Mouse (Mus musculus) lung, postnatal 25 days (tissue): ENCODE measurements around the gene Ptprd.
A peak's percentile ranks its signal among the peaks of the same experiment; 100 is the strongest.
"Not testable (repeated sequence)": the region's sequence is repeated elsewhere in the genome, so short reads cannot be mapped to it uniquely, and the experiment has no call there.

Source experiments
- DNase-seq: peaks from one replicate; pipeline ENCODE4 v3.0.0; 2022; ENCODE audit warnings: low spot score

Gene Ptprd

DNA sequence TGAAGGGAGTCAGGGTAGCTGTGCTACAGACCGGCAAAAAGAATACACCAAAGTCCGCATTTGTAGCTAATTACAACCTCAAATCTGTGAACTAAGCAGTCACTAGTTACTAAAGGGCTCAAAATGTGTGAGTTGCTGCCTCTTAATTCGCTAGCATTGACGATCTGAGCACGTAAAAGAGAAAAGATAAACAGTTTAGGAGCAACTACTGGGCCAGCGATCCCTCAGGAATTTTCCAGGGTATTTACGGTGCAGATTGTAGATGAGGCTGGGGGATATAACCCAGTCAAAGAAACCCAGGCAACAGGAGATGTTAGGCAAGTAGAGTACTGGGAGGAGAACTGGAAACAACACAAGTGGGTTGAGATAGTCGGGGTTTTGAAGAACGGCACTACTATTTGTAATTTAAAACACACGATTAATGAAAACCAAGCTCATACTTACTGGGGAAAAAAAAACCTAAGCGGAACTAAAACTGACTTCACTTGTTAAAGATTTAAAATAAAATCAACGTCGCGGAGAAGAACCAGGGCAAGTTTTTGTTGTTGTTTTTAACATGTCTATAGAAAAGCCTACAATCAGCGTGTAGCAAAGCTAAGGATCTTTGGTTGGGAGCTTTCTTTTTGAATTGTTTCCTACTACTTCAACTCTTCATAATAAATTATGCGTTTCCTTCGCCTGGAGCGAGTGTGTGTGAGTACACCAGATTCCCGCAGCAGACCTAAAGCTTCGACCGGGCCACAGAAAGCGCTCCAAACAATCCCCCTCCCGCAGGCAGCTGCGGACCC lies 1762.9 kb downstream of the Ptprd start:
- DNase-seq: no peak

DNA sequence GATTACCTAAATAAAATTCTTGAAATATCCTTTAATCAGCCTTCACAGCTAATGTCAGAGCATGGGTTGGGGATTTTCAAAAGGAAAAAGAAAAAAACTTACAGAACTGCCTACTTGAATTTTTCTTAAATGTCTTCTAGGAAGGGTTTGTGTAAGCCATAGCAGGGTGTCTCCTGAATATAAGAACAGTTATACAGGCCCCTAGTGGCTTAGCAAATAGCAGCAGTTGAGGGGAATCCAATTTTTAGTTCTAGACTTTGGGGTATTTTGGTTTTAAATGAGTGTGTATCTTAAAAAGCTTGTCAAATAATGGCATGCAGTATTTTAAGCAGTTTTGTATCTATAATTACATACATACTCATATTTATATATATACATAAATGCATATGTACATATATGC lies 1764.4 kb downstream of the Ptprd start:
- peak; percentile 19 for DNase-seq

DNA sequence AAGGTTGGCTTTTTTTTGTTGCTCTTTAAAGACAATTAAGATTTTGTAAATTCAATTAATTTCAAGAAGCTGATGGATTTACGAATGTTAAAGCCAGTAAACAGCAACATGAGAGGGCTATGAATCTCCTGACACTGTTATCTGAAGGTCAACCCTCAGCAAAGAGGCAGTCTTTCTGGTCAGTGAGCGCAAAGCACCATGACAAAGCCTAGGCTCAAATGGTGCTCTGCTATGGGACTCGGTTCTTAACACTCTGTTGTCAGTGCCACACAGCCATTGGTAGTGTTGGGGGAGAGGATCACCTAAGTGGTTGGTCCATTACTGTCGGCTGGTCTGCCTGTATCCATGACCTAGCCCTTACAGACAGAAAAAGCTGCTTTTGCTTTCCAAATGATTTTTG lies 1767.0 kb downstream of the Ptprd start:
- DNase-seq: no peak

GRCm38 (mm10) chr4:76443553-76443952 lies 1768.2 kb downstream of the Ptprd start:
- no peak for DNase-seq

DNA sequence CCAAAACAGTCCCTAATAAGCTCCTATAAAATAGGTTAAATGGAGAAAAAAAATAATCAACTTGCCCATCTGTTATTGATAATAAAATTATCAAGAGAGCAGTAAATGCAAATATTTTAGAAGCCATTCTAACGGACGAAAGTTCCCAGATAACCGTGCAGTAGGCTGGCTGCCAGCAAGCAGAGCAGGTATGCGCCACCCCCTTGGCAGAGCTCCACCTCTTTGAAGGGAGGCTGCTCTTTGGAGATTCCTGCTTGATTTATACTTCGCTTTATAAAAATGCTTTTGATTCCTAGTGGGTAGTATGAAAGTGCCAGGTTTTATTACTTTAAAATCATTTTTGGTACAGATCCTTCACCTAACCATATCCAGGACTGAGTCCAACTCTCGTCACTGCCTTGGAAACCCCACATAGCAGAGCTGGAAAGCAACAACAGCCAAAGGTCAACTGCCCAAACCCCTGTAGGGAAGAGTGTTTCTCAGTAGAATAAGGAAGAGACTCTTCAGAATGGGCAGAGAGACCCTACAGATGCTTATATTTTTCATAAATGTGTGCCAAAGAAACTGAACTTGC lies 1770.9 kb downstream of the Ptprd start:
- DNase-seq: no peak

DNA sequence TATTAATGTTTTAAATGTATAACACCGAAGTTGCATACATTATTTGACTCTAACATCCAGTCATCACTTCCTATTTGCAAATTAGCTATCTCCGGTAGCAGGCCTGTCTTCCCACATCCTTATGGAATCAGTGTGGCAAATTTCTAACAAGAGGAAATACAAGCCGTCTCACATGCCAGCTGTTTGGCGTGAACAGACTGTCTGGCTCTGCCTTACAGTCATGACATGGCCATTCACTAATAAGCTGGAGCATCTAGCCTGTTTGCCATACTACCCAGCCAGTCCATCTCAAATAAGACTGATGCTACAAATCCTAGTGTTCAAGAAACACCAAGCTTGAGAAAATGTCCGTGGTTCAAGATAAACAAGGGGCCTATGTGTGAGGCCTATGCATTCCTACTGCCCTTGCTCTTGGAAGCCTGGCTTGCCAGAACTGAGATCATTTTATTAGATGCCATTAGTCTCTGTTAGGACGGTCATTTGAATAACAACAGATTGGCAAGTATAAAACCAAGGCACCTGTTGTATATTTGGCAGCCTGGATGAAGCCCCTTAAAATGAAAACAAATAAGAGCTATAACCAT lies 1773.2 kb downstream of the Ptprd start:
- DNase-seq: no peak

DNA sequence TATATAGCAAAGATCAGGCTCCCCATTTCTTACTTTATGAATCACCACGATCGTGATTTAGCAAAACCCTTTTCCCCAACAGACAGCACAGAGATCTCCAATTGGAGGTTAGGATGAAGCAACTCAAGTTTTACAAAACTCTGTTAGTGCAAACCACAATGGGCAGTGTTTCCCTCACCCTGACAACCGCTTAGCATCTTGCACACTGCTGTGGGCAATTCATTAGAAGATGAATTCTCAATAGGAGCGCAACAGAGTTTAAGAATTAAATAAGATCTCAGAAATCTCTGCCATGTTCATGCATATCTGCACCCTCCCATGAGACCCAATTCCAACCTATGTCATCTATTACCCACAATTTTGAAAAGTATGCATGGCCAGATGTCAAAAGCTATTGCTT lies 1773.7 kb downstream of the Ptprd start:
- DNase-seq: no peak

- DNase-seq: no peak
Measured at GRCm38 (mm10) chr4:76435920-76436319, 1775.8 kb downstream of the Ptprd start.

- DNase-seq: no peak
Measured at GRCm38 (mm10) chr4:76429769-76430168, 1782.0 kb downstream of the Ptprd start.

DNA sequence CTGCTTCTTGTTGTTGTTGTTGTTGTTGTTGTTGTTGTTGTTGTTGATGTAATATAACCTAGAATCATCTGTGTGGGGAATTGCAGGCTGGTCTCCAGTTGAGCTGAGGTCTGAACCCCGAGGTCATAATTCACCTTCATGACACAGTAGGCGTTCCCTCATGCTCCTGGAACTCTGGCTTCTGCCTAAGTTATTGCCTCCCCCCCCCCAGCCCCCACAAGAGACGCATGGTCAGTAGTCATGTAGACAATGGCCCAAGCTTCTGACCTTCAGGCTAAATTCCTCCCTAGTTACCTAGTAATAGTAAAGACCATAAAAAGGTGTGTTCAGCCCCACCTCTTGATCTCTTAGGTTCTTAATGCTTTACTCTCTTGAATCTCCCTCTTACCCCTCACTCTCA lies 1784.7 kb downstream of the Ptprd start:
- not testable (repeated sequence) for DNase-seq

GRCm38 (mm10) chr4:76425230-76425575 lies 1786.6 kb downstream of the Ptprd start:
- no peak for DNase-seq

GRCm38 (mm10) chr4:76424324-76425229 lies 1787.2 kb downstream of the Ptprd start:
- peak; percentile 37 for DNase-seq

DNA sequence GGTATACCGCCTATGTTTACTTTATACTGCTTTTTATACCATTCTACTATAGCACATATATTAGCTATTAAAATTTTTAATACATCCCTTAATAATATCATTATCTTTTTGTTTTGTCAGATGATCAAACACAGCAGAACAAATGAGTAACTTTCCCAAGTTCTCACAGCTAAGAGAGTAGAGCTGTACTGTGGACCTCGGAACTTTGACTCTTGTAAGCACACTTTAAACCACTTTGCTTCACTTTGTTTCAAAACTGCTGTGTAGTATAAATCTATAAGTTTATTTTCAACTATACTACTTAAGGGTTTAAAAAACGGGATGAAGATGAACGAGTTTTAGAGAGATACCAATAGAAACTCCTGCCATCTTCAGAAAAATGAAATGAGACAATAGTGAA lies 1789.6 kb downstream of the Ptprd start:
- DNase-seq: no peak

- no peak for DNase-seq
Measured at GRCm38 (mm10) chr4:76419641-76420040, 1792.1 kb downstream of the Ptprd start.

DNA sequence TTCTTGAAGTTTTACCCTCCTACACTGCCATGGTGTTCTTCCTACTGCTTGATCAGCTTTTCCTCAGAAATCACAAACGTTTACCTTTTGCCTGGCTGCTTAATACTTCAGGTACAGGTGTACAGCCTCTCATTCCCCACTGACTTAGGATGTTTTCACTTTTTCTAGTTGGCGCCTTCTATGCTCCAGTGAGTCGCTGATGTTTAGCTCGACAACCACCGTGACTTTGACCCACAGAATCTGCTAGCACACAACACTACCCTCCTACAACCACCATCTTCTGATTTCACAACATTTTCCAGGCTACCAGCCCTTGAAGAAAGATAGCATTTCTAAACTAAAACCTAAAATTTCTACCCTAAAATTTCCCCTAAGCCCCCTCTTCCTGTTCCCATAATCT lies 1794.1 kb downstream of the Ptprd start:
- DNase-seq: no peak

DNA sequence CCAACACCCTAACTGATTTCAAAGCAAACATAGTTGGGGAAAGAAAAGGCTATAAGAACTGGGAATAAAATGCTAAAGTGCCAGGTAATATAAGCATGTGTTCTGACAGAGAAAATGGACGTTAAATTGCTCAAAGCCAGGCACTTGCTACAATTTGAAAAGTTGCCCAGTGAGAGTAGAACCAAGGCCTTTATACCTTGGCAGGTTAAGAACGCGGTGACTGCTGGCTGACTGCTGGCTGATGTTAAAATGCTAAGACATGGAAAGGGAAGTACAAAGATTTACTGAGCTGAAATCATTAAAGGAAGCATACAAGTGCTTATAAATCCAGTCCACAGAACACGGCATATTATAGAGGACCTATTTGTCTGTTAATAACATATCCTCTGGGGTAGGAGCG lies 1796.1 kb downstream of the Ptprd start:
- no peak for DNase-seq

- no peak for DNase-seq
Measured at GRCm38 (mm10) chr4:76414591-76414990, 1797.2 kb downstream of the Ptprd start.

GRCm38 (mm10) chr4:76410053-76410452 lies 1801.7 kb downstream of the Ptprd start:
- DNase-seq: no peak

GRCm38 (mm10) chr4:76409159-76409558 lies 1802.6 kb downstream of the Ptprd start:
- peak; percentile 26 for DNase-seq

DNA sequence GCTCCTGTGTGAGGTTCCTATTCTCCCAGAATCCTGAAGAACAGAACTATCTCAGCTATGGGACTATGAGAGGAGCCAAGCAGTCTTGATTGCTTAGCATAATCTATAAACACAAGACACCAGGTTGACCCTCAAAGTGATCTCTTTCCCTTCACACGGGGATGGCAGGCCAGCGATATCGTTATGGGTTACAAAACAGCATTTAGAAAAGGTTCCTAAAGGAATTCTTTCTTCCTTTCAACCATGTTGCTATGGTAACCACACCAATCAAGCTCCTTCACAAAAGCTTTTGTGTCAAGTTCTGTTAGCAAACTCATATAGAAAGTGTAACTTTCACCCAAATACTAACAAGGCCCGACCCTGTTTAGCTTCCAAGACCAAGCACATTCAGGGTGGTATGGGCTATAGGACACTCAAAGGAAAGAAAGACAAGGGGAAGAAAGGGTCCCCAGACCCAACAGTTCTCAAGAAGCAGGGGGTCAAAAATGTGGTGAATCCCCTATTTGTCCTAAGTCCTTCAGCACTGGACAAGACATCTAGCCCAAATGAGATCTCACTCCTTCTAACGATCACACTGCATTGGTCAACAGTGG lies 1805.8 kb downstream of the Ptprd start:
- DNase-seq: no peak

- DNase-seq: no peak
Measured at GRCm38 (mm10) chr4:76403219-76403618, 1808.5 kb downstream of the Ptprd start.

DNA sequence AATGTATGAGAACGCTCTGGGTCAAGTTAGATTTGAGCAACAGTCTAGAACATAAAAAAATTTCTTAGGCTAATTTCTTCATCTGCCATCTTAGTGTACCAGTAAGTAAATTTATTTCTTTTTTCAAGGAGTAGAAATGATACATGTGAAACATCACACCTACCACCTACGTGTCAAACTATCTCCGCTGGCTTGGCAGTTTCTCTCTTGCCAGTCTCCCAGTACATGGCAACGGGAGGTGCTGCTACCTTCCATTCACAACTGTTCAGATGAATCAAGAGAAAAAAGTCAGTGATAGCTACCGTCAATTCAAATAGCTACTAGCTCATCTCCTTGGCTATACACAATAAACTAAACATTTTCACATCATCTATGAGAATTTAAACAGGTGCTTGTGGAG lies 1823.9 kb downstream of the Ptprd start:
- no peak for DNase-seq
